Mouse (Mus musculus): Measurements from ENCODE around the gene Krt32. TPM values are rescaled to one million over a fixed set of nuclear protein-coding genes. Genes with fewer than 3 reads are reported as not detected.

The Krt32 gene
- total RNA-seq (2015; ENCODE audit: low replicate concordance): not detected in 2 replicates
- total RNA-seq (2017; ENCODE audit: low replicate concordance): not detected in 2 replicates

GRCm38 (mm10) chr11:100087861-100088260, at the start of gene Krt32:
Krt32 (minus strand) TSS chr11:100088226.
- no peak for ATAC-seq (replicated peaks; ENCODE audit: low FRiP score, poor library complexity, severe bottlenecking)

GRCm38 (mm10) chr11:100137693-100138092, 49.7 kb upstream of the Krt32 start:
- ATAC-seq (replicated peaks; ENCODE audit: low FRiP score, poor library complexity, severe bottlenecking): no peak

- no peak for ATAC-seq (replicated peaks; ENCODE audit: low FRiP score, poor library complexity, severe bottlenecking)
These were observed 48.5 kb upstream of the Krt32 start for GRCm38 (mm10) chr11:100136559-100136958.

GRCm38 (mm10) chr11:100135731-100136130, 47.7 kb upstream of the Krt32 start, which contains the start of gene Krt15:
Krt15 (minus strand) TSS chr11:100135928.
- ATAC-seq (replicated peaks; ENCODE audit: low FRiP score, poor library complexity, severe bottlenecking): no peak

GRCm38 (mm10) chr11:100124901-100125300, 36.9 kb upstream of the Krt32 start:
- no peak for ATAC-seq (replicated peaks; ENCODE audit: low FRiP score, poor library complexity, severe bottlenecking)

GRCm38 (mm10) chr11:100121466-100121865, 33.4 kb upstream of the Krt32 start, which contains the start of gene Krt13:
Krt13 (minus strand) TSS chr11:100121566.
- ATAC-seq (replicated peaks; ENCODE audit: low FRiP score, poor library complexity, severe bottlenecking): no peak

- no peak for ATAC-seq (replicated peaks; ENCODE audit: low FRiP score, poor library complexity, severe bottlenecking)
These were observed 32.3 kb upstream of the Krt32 start for GRCm38 (mm10) chr11:100120331-100120730.

GRCm38 (mm10) chr11:100113742-100114029, 25.7 kb upstream of the Krt32 start:
- no peak for ATAC-seq (replicated peaks; ENCODE audit: low FRiP score, poor library complexity, severe bottlenecking)

GRCm38 (mm10) chr11:100112935-100113741, 25.1 kb upstream of the Krt32 start:
- ATAC-seq (replicated peaks; ENCODE audit: low FRiP score, poor library complexity, severe bottlenecking): no peak

GRCm38 (mm10) chr11:100105576-100106122, 17.6 kb upstream of the Krt32 start, which contains the start of gene Krt36:
Krt36 (minus strand) TSS chr11:100105626.
- ATAC-seq (replicated peaks; ENCODE audit: low FRiP score, poor library complexity, severe bottlenecking): no peak

- ATAC-seq (replicated peaks; ENCODE audit: low FRiP score, poor library complexity, severe bottlenecking): no peak
These were observed 14.8 kb upstream of the Krt32 start for GRCm38 (mm10) chr11:100102693-100103429.

- ATAC-seq (replicated peaks; ENCODE audit: low FRiP score, poor library complexity, severe bottlenecking): no peak
These were observed 12.4 kb upstream of the Krt32 start for GRCm38 (mm10) chr11:100100391-100100790.

GRCm38 (mm10) chr11:100097819-100098218, 9.8 kb upstream of the Krt32 start:
- ATAC-seq (replicated peaks; ENCODE audit: low FRiP score, poor library complexity, severe bottlenecking): no peak

- ATAC-seq (replicated peaks; ENCODE audit: low FRiP score, poor library complexity, severe bottlenecking): no peak
These were observed 8.1 kb upstream of the Krt32 start, which contains the start of gene Krt35 for GRCm38 (mm10) chr11:100096141-100096540. Krt35 (minus strand) TSS chr11:100096241.

- ATAC-seq (replicated peaks; ENCODE audit: low FRiP score, poor library complexity, severe bottlenecking): no peak
These were observed 476 bp upstream of the Krt32 start for GRCm38 (mm10) chr11:100088378-100089025.

GRCm38 (mm10) chr11:100073873-100074272, 14.2 kb downstream of the Krt32 start:
- ATAC-seq (replicated peaks; ENCODE audit: low FRiP score, poor library complexity, severe bottlenecking): no peak

- ATAC-seq (replicated peaks; ENCODE audit: low FRiP score, poor library complexity, severe bottlenecking): no peak
These were observed 20.6 kb downstream of the Krt32 start for GRCm38 (mm10) chr11:100067293-100068036.

- ATAC-seq (replicated peaks; ENCODE audit: low FRiP score, poor library complexity, severe bottlenecking): no peak
These were observed 21.6 kb downstream of the Krt32 start for GRCm38 (mm10) chr11:100066236-100067010.

GRCm38 (mm10) chr11:100058875-100059274, 29.2 kb downstream of the Krt32 start:
- ATAC-seq (replicated peaks; ENCODE audit: low FRiP score, poor library complexity, severe bottlenecking): no peak

All from erythroblast, adult 5-6 weeks (primary cell).